Mouse (Mus musculus) intestine, embryonic 14.5 days (tissue): Measurements from ENCODE around the gene Fam213a. TPM values are rescaled to one million over a fixed set of nuclear protein-coding genes. Genes with fewer than 3 reads are reported as not detected.
A peak's percentile ranks its signal among the peaks of the same experiment; 100 is the strongest.

Experiments used
- ATAC-seq: fragments of 200-750 bp; cut with Nextera tagmentation; replicated peaks from 2 replicates; pipeline ENCODE4 v1.8.0; 2017; ENCODE audit warnings: low read depth, moderate number of reproducible peaks, moderate TSS enrichment, moderate library complexity; ENCODE audit not compliant: low FRiP score, low TSS enrichment
- DNase-seq: peaks from one replicate; pipeline ENCODE4 v3.0.0-alpha.2; 2018; ENCODE audit warnings: low spot score
- H3K27ac ChIP-seq: fragments of 300-500 bp; sonication (generic); 2 replicates; pipeline ENCODE4 v1.5.1; 2014; ENCODE audit warnings: low read depth, mild to moderate bottlenecking, control low read depth
- H3K27me3 ChIP-seq: fragments of 300-500 bp; sonication (generic); replicated peaks from 2 replicates; pipeline ENCODE4 v1.6.1; 2014; ENCODE audit warnings: low read length, control low read depth; ENCODE audit not compliant: control insufficient read depth, insufficient read depth
- H3K36me3 ChIP-seq: fragments of 300-500 bp; sonication (generic); 2 replicates; pipeline ENCODE4 v1.6.1; 2014; ENCODE audit warnings: low read length, control low read depth; ENCODE audit not compliant: control insufficient read depth, insufficient read depth
- H3K4me1 ChIP-seq: fragments of 300-500 bp; sonication (generic); replicated peaks from 2 replicates; pipeline ENCODE4 v1.6.1; 2014; ENCODE audit warnings: low read length, control low read depth, mixed read lengths; ENCODE audit not compliant: control insufficient read depth, insufficient read depth
- H3K4me2 ChIP-seq: fragments of 300-500 bp; sonication (generic); 2 replicates; pipeline ENCODE4 v1.6.1; 2014; ENCODE audit warnings: low read length
- H3K4me3 ChIP-seq: fragments of 300-500 bp; sonication (generic); 2 replicates; pipeline ENCODE4 v1.5.1; 2014; ENCODE audit warnings: low read depth, low read length, control low read depth, mixed read lengths
- H3K9ac ChIP-seq: fragments of 300-500 bp; sonication (generic); 2 replicates; pipeline ENCODE4 v1.6.1; 2014; ENCODE audit warnings: mild to moderate bottlenecking, low read length
- H3K9me3 ChIP-seq: fragments of 300-500 bp; sonication (generic); 2 replicates; pipeline ENCODE4 v1.6.1; 2016; ENCODE audit warnings: low read length, control low read depth; ENCODE audit not compliant: control insufficient read depth
- WGBS: fragments of 180-500 bp; shearing (Covaris S2); extraction: QIAGEN DNeasy Blood & Tissue Kit; methylation state at CpG from one replicate; pipeline ENCODE4 v1.1.7; 2014; 5-methylcytosine and 5-hydroxymethylcytosine counted together
- polyA plus RNA-seq: library from polyadenylated mRNA; unstranded; fragments of >200 nt; fragmentation: Nextera tagmentation; extraction: Ambion mirVana; gene quantifications from 2 replicates; pipeline ENCODE4 v1.2.1, GENCODE M21; 2014

The Fam213a gene
- polyA plus RNA-seq, 1 experiment from 2014 or later: 46.3 TPM

- no peak overlapping the region for H3K9ac ChIP-seq
- no peaks in the 10 kb centered on the region for H3K9me3 ChIP-seq
- peak overlapping the region; percentile 65 for H3K27ac ChIP-seq
- 8% methylated on average over 5 of the region's 5 CpGs for WGBS
- DNase-seq (no peak), ATAC-seq (peak; percentile 69)
- H3K36me3 ChIP-seq: no peaks in the 10 kb centered on the region
- H3K4me1 ChIP-seq: peaks cover 35% of the 10 kb centered on the region
- no peak overlapping the region for H3K4me3 ChIP-seq
- no peak overlapping the region for H3K4me2 ChIP-seq
- no peaks in the 10 kb centered on the region for H3K27me3 ChIP-seq
Measured at GRCm38 (mm10) chr14:41007641-41008040, 5.9 kb downstream of the Fam213a start.

- no peak overlapping the region for H3K9ac ChIP-seq
- ATAC-seq: no peak
- 29% methylated on average over 3 of the region's 3 CpGs for WGBS
- DNase-seq: no peak
- no peaks in the 10 kb centered on the region for H3K36me3 ChIP-seq
- no peak overlapping the region for H3K4me2 ChIP-seq
- H3K9me3 ChIP-seq: no peaks in the 10 kb centered on the region
- peaks cover 35% of the 10 kb centered on the region for H3K4me1 ChIP-seq
- no peak overlapping the region for H3K4me3 ChIP-seq
- no peak overlapping the region for H3K27ac ChIP-seq
- no peaks in the 10 kb centered on the region for H3K27me3 ChIP-seq
Measured at GRCm38 (mm10) chr14:41006899-41007298, 6.7 kb downstream of the Fam213a start.

GRCm38 (mm10) chr14:41006263-41006662, 7.3 kb downstream of the Fam213a start:
- Histone ChIP-seq H3K27ac (no peak overlapping the region), H3K4me1 (peaks cover 35% of the 10 kb centered on the region), H3K9me3 (no peaks in the 10 kb centered on the region), H3K9ac (no peak overlapping the region), H3K27me3 (no peaks in the 10 kb centered on the region), H3K36me3 (no peaks in the 10 kb centered on the region), H3K4me2 (no peak overlapping the region), H3K4me3 (no peak overlapping the region)
- DNase-seq (peak; percentile 21), ATAC-seq (no peak)
- WGBS: 80% methylated on average over 10 of the region's 10 CpGs

GRCm38 (mm10) chr14:41005716-41006115, 7.9 kb downstream of the Fam213a start:
- Histone ChIP-seq H3K36me3 (no peaks in the 10 kb centered on the region), H3K9ac (no peak overlapping the region), H3K4me2 (no peak overlapping the region), H3K27ac (no peak overlapping the region), H3K27me3 (no peaks in the 10 kb centered on the region), H3K9me3 (no peaks in the 10 kb centered on the region), H3K4me1 (peaks cover 35% of the 10 kb centered on the region), H3K4me3 (no peak overlapping the region)
- 80% methylated on average over 9 of the region's 9 CpGs for WGBS
- DNase-seq (no peak), ATAC-seq (no peak)

- Histone ChIP-seq H3K27ac (peak overlapping the region; percentile 43; the same call in 1 of the 2 replicates), H3K4me3 (no peak overlapping the region), H3K9ac (no peak overlapping the region), H3K27me3 (no peaks in the 10 kb centered on the region), H3K9me3 (no peaks in the 10 kb centered on the region), H3K4me2 (peak overlapping the region; percentile 39), H3K36me3 (no peaks in the 10 kb centered on the region), H3K4me1 (peaks cover 35% of the 10 kb centered on the region)
- ATAC-seq: 0 out of 2 replicates have a peak, but pooled peaks have one; percentile 34
- DNase-seq: peak; percentile 64
- 31% methylated on average over 22 of the region's 22 CpGs for WGBS
Measured at GRCm38 (mm10) chr14:41004201-41005141, 9.1 kb downstream of the Fam213a start.

GRCm38 (mm10) chr14:41001576-41001975, 12.0 kb downstream of the Fam213a start:
- no peak overlapping the region for H3K9ac ChIP-seq
- H3K4me3 ChIP-seq: no peak overlapping the region
- ATAC-seq (no peak), DNase-seq (no peak)
- H3K9me3 ChIP-seq: no peaks in the 10 kb centered on the region
- peaks cover 18% of the 10 kb centered on the region for H3K4me1 ChIP-seq
- H3K27ac ChIP-seq: no peak overlapping the region
- H3K36me3 ChIP-seq: peaks cover 18% of the 10 kb centered on the region
- WGBS: 86% methylated on average over 5 of the region's 5 CpGs
- H3K27me3 ChIP-seq: no peaks in the 10 kb centered on the region
- no peak overlapping the region for H3K4me2 ChIP-seq

GRCm38 (mm10) chr14:41000801-41001200, 12.8 kb downstream of the Fam213a start:
- DNase-seq (no peak), ATAC-seq (no peak)
- WGBS: 69% methylated on average over 4 of the region's 4 CpGs
- no peak overlapping the region for H3K4me2 ChIP-seq
- no peak overlapping the region for H3K4me3 ChIP-seq
- no peaks in the 10 kb centered on the region for H3K9me3 ChIP-seq
- H3K4me1 ChIP-seq: peaks cover 18% of the 10 kb centered on the region
- H3K27ac ChIP-seq: no peak overlapping the region
- no peaks in the 10 kb centered on the region for H3K27me3 ChIP-seq
- H3K36me3 ChIP-seq: peaks cover 18% of the 10 kb centered on the region
- H3K9ac ChIP-seq: no peak overlapping the region

- Histone ChIP-seq H3K27ac (no peak overlapping the region), H3K9ac (no peak overlapping the region), H3K4me2 (no peak overlapping the region), H3K4me1 (peaks cover 18% of the 10 kb centered on the region), H3K4me3 (no peak overlapping the region), H3K36me3 (peaks cover 18% of the 10 kb centered on the region), H3K9me3 (no peaks in the 10 kb centered on the region), H3K27me3 (no peaks in the 10 kb centered on the region)
- ATAC-seq: no peak
- no peak for DNase-seq
- WGBS: 86% methylated on average over 7 of the region's 7 CpGs
Measured at GRCm38 (mm10) chr14:40999904-41000645, 13.5 kb downstream of the Fam213a start.
